17 mouse cellular contexts compared by ENCODE assay signal in the genomic region with DNA sequence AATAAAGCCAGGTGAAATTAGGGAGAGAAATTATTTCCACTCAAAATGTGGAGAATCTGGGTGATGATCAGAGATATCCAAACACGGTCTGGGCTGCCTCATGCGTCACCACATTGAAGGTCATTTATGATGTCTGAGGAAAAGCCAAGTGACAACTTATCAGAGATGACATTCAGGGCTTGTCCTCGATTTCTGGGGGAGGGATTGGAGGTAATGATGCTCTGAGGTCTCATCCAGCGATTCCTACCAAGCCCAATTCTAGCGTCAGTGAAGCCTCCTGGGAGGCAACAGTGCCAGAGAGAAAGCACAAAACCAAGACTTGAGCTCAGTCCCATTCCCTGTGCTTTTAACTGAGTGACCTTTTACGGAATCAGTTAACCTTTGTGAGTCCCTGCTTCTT.
DNase-seq lines count a peak whose midpoint lies in the region; TF ChIP-seq lines count a peak whose summit lies in the region.
"Had no signal": no experiment of that assay in that cellular context is flagged by ENCODE, and none has a peak within 500 bp of the region (broad histone marks: within the 10 kb centered on the region; RNA-seq: fewer than 3 reads in every experiment).

No protein-coding gene starts in this region.

- H3K4me3 ChIP-seq in cerebellum, adult 2 months (replicated peaks; ENCODE audit: insufficient read depth, low read depth, low read length): no peak overlapping the region
- H3K4me3 ChIP-seq: embryonic facial prominence, embryonic 10.5 days; embryonic facial prominence, embryonic 12.5 days; forebrain, embryonic 12.5 days; gastrocnemius, adult 2 months had no signal

- TF ChIP-seq POLR2A in cerebellum, adult 2 months (IDR thresholded peaks at IDR 0.05; ENCODE audit: borderline replicate concordance, insufficient read depth, low read length): no peak

- peak; percentile 77 to 86 for DNase-seq in adrenal gland, adult (ENCODE audit: inconsistent age in 2 of 2, low spot score in 1 of 2)
- no peak for DNase-seq in adrenal gland, postnatal 4 days (ENCODE audit: low spot score in 2 of 2)
- peak; percentile 50 for DNase-seq in adrenal gland, adult 8-10 months
- peak; percentile 56 for DNase-seq in adrenal gland, postnatal 14 days
- DNase-seq in cerebellum, postnatal 10 days: no peak
- DNase-seq in cerebellum, adult 2 months: no peak
- DNase-seq: B cell, adult 2 months; cerebellum, adult 11-12 months; cerebellum, adult 8-10 months; cerebellum, adult 9-11 months; cerebellum, postnatal 25 days; gastrocnemius, adult 2 months had no signal

- H3K27me3 ChIP-seq in cerebellum, adult 2 months (ENCODE audit: control insufficient read depth, insufficient read depth, low read length): no peaks in the 10 kb centered on the region
- H3K27me3 ChIP-seq: CH12.LX; embryonic facial prominence, embryonic 12.5 days; forebrain, embryonic 12.5 days; Patski had no signal

- TF ChIP-seq CTCF in cerebellum, adult 2 months (IDR thresholded peaks at IDR 0.05; ENCODE audit: borderline replicate concordance, insufficient read depth, low read depth, low read length): no peak

- WGBS in cerebellum, adult 2 months: 75% methylated on average over 6 of the region's 6 CpGs

- H3K27ac ChIP-seq in cerebellum, adult 2 months (ENCODE audit: insufficient read depth, low read length): no peak overlapping the region
- H3K27ac ChIP-seq: embryonic facial prominence, embryonic 10.5 days; embryonic facial prominence, embryonic 12.5 days; forebrain, embryonic 12.5 days; gastrocnemius, adult 2 months had no signal

- no peaks in the 10 kb centered on the region for H3K4me1 ChIP-seq in cerebellum, adult 2 months (ENCODE audit: control insufficient read depth, insufficient read depth, low read length)
- H3K4me1 ChIP-seq: embryonic facial prominence, embryonic 10.5 days; embryonic facial prominence, embryonic 12.5 days; forebrain, embryonic 12.5 days had no signal

Comparison
In these comparisons a context has a peak if more than half of its experiments do, and no peak if none do; other contexts are left out.
1. DNase-seq: peak in adrenal gland, adult (2 of 2), adrenal gland, adult 8-10 months (single experiment) and adrenal gland, postnatal 14 days (single experiment); none in adrenal gland, postnatal 4 days (0 of 2), cerebellum, postnatal 10 days (0 of 2) and cerebellum, adult 2 months (0 of 2).